Mouse (Mus musculus) neural tube, embryonic 14.5 days (tissue): ENCODE measurements around the gene Gm14443. TPM values are rescaled to one million over a fixed set of nuclear protein-coding genes. Genes with fewer than 3 reads are reported as not detected.
"Not testable (repeated sequence)": the region's sequence is repeated elsewhere in the genome, so short reads cannot be mapped to it uniquely, and the experiment has no call there.

Experiments used
- ATAC-seq: fragments of 200-750 bp; cut with Nextera tagmentation; 2 replicates; pipeline ENCODE4 v1.8.0; 2017; ENCODE audit warnings: low read depth, mild to moderate bottlenecking, moderate TSS enrichment, moderate library complexity
- H3K27ac ChIP-seq: fragments of 300-500 bp; sonication (generic); 2 replicates; pipeline ENCODE4 v1.5.1; 2014; ENCODE audit warnings: low read depth, mild to moderate bottlenecking, control low read depth, low read length, moderate library complexity, mixed read lengths
- H3K27me3 ChIP-seq: fragments of 300-500 bp; sonication (generic); 2 replicates; pipeline ENCODE4 v1.6.1; 2014; ENCODE audit warnings: low read length; ENCODE audit not compliant: control insufficient read depth, insufficient read depth
- H3K36me3 ChIP-seq: fragments of 300-500 bp; sonication (generic); 2 replicates; pipeline ENCODE4 v1.6.1; 2014; ENCODE audit warnings: low read length, mixed read lengths; ENCODE audit not compliant: control insufficient read depth, insufficient read depth
- H3K4me1 ChIP-seq: fragments of 300-500 bp; sonication (generic); 2 replicates; pipeline ENCODE4 v1.6.1; 2014; ENCODE audit warnings: low read length; ENCODE audit not compliant: control insufficient read depth, insufficient read depth
- H3K4me2 ChIP-seq: fragments of 300-500 bp; sonication (generic); 2 replicates; pipeline ENCODE4 v1.6.1; 2014; ENCODE audit warnings: mild to moderate bottlenecking, low read depth, low read length, control low read depth
- H3K4me3 ChIP-seq: fragments of 300-500 bp; sonication (generic); 2 replicates; pipeline ENCODE4 v1.5.1; 2014; ENCODE audit warnings: low read depth, low read length, control low read depth, mixed read lengths
- H3K9ac ChIP-seq: fragments of 300-500 bp; sonication (generic); replicated peaks from 2 replicates; pipeline ENCODE4 v1.6.1; 2014; ENCODE audit warnings: low read depth, mild to moderate bottlenecking, control low read depth, low read length, mixed read lengths
- H3K9me3 ChIP-seq: fragments of 300-500 bp; sonication (generic); 2 replicates; pipeline ENCODE4 v1.6.1; 2016; ENCODE audit warnings: low read length; ENCODE audit not compliant: control insufficient read depth
- WGBS: fragments of 180-500 bp; shearing (Covaris S2); extraction: QIAGEN DNeasy Blood & Tissue Kit; methylation state at CpG from one replicate; pipeline ENCODE4 v1.1.7; 2014; 5-methylcytosine and 5-hydroxymethylcytosine counted together
- polyA plus RNA-seq: library from polyadenylated mRNA; unstranded; fragments of >200 nt; fragmentation: Nextera tagmentation; extraction: Ambion mirVana; gene quantifications from 2 replicates; pipeline ENCODE4 v1.2.1, GENCODE M21; 2014

The Gm14443 gene
- 1.5 and 2.1 TPM in 2 replicates for polyA plus RNA-seq

DNA sequence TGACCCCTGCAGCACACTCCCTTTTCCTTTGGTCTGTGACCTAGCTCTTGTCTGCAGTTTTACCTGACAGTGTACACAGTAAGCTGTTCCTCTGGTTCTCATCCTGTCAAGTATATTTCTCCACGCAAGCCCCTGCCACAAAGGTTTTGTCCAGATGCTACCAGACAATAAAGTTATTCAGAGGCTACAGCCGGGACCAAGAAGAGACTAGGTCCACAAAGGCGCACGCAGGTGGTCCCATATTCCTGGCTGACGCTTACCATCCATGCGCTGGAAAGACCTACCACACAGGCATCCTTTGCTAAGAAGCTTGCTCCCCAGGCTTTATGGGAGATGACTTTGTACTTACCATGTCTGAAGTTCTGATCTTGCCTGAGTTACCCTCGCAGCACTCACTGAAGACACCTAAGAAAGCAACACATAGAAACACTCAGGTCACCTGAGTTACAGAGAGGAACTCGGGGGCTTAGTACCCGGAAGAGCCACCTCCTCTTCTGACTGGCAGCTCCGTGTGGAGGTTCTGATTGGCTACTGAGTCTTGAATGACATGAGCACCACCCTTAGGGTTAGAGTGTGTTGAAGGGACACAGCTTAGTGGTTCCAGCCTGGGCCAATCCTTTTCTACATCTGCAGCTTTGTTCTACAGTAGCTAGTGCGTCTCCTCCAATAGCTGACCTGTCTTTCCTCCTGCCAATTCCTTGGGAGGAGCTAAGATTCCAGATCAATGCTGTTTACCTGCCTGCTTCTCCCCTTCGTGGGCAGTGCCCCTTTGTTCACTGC lies at the start of gene Gm14443:
Gene Gm14443, minus strand, starts transcription at position 471 of the 780 bp plus-strand sequence.
- 76% methylated on average over 12 of the region's 12 CpGs for WGBS
- not testable (repeated sequence) for H3K27me3 ChIP-seq, H3K27ac ChIP-seq, H3K4me2 ChIP-seq, H3K9me3 ChIP-seq, H3K36me3 ChIP-seq, H3K4me3 ChIP-seq, H3K9ac ChIP-seq, H3K4me1 ChIP-seq, ATAC-seq

DNA sequence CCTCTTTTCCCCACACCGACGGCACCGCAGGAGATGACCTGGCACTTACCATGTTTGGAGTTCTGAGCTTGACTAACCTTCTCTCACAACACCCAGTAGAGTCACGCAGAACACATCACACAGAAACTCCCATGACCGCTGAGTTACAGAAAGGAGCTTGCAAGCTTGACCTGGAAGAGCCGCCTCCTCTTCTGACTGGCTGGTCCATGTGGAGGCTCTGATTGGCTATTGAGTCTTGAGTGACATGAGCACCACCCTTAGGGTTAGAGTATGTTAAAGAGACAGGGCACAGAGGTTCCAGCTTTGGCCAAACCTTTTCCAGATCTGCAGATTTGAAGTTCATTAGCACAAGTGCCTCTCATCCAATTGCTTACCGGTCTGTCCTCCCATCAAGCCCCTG lies 31.1 kb upstream of the Gm14443 start, which contains the start of gene Gm14391:
Gene Gm14391, minus strand, starts transcription at position 186 of the 400 bp plus-strand sequence.
- ATAC-seq, H3K27ac ChIP-seq, H3K4me2 ChIP-seq, H3K27me3 ChIP-seq, H3K4me1 ChIP-seq, H3K9me3 ChIP-seq, H3K9ac ChIP-seq, H3K36me3 ChIP-seq, H3K4me3 ChIP-seq: not testable (repeated sequence)
- no CpG with 5 or more reads among the region's 7 CpGs for WGBS

DNA sequence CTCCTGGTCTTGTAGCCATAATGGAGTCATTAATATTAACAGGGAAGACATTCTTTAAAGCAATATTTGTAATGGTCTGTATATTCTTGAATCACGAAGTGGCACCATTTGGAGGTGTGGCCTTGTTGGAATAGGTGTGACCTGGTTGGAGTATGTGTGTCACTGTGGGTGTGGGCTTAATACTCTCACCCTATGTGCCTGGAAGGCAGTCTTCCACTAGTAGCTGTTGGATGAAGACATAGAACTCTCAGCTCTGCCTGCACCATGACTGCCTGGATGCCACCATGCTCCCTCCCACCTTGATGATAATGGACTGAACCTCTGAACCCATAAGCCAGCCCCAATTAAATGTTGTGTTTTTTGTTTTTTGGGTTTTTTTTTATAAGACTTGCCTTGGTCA lies 3.3 kb upstream of the Gm14443 start:
- ATAC-seq, H3K4me3 ChIP-seq, H3K4me2 ChIP-seq, H3K9me3 ChIP-seq, H3K27me3 ChIP-seq, H3K9ac ChIP-seq, H3K27ac ChIP-seq, H3K4me1 ChIP-seq, H3K36me3 ChIP-seq: not testable (repeated sequence)
- WGBS = 69% methylated on average over 1 of the region's 1 CpGs

DNA sequence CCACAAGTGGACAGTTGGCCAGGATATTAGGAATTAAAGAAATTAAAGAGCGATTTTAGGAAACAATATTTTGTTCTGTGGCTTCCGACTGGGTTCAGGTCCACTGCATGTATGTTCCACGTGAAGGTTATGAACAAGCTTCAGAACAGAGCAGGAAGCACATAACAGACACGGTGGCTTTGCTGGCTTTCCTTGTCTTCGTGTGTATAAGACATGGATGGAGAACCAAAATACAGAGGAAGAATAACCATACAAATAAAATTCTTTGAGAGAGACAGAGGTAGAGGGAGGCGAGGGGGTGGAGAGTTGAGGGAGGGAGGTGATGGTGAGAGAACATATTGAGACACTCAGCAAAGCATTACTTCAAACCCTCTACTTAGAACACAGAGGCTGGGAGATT lies 641 bp upstream of the Gm14443 start:
- Histone ChIP-seq H3K4me3 (no peak overlapping the region), H3K4me2 (no peak overlapping the region), H3K4me1 (no peaks in the 10 kb centered on the region), H3K9me3 (no peaks in the 10 kb centered on the region), H3K27me3 (no peaks in the 10 kb centered on the region), H3K27ac (no peak overlapping the region), H3K36me3 (no peaks in the 10 kb centered on the region), H3K9ac (no peak overlapping the region)
- 88% methylated on average over 6 of the region's 6 CpGs for WGBS
- no peak for ATAC-seq

DNA sequence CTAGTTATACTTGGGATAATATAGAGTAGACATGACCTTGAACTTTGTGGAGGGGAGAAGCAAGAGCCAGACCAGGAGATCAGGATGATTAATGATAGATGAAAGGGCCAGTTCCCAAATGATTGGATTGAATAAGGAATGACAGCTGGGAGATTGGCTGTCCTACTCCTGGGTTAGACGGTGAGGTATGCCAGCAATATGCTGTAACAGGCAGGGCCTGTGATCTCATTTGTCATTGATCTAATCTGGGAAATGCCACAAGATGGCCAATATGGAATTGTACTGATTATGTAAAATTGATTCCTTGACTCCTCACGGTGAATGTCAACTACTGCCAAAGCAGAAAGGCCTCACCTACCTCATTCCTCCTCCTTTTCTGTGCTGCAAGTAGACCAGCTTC lies 1.6 kb downstream of the Gm14443 start:
- WGBS = 87% methylated on average over 2 of the region's 2 CpGs
- H3K4me3 ChIP-seq, H3K9ac ChIP-seq, H3K9me3 ChIP-seq, H3K36me3 ChIP-seq, H3K4me1 ChIP-seq, H3K27ac ChIP-seq, H3K4me2 ChIP-seq, ATAC-seq, H3K27me3 ChIP-seq: not testable (repeated sequence)

DNA sequence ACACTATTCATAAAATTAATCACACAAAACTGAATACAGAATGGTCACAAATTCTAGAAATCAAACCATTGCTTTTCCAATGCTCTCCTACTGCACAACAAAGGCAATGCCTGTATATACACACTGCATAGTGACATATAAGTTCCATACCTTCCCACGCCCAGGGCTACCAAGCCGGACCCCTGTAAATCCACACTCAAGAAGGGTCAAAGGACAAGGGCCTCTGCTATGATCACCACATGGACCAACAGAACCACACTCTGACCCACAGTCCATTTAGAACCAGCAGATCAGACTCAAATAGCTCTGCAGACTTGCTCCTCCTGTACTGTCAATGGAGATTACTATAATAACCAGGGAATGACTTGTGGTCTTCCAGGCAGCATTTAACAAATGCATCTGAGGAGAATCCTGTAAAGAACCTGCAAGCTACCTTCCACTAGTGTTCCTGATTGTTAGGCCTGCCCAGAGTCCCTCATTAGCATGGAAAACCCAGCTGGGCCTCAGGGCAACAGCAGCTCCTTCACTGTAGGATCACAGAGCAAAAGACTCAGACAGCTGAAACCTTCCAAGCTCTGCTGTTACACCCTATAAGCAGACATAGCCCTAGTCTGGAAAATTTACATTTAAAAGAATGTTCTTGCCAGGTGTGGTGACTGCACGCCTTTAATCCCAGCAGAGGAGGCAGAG lies 2.6 kb downstream of the Gm14443 start:
- H3K9ac ChIP-seq, H3K4me2 ChIP-seq, H3K27me3 ChIP-seq, ATAC-seq, H3K9me3 ChIP-seq, H3K4me1 ChIP-seq, H3K27ac ChIP-seq, H3K4me3 ChIP-seq, H3K36me3 ChIP-seq: not testable (repeated sequence)
- WGBS = 85% methylated on average over 3 of the region's 3 CpGs

DNA sequence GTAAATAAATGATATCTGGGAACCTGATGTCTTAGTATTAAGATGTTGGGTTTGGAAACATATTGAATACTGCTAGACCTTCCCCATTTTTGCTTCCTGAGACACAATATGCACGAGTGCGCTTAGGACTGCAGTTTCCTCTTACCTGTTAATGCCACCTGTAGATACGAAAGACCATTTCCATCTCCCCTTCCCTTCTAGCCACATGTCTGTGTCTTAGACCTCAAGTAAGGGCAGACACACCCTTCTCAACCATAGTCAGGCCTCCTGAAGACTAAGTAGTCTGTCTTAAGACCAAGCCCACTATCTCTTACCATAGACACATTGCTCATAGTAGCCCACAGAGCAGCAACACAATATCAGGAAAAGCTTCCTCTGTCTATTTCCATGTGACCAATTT lies 3.5 kb downstream of the Gm14443 start:
- Histone ChIP-seq H3K9ac (no peak overlapping the region), H3K4me3 (no peak overlapping the region), H3K9me3 (no peaks in the 10 kb centered on the region), H3K27me3 (no peaks in the 10 kb centered on the region), H3K27ac (no peak overlapping the region), H3K4me2 (no peak overlapping the region), H3K36me3 (no peaks in the 10 kb centered on the region), H3K4me1 (no peaks in the 10 kb centered on the region)
- no peak for ATAC-seq
- WGBS = 87% methylated on average over 3 of the region's 3 CpGs

DNA sequence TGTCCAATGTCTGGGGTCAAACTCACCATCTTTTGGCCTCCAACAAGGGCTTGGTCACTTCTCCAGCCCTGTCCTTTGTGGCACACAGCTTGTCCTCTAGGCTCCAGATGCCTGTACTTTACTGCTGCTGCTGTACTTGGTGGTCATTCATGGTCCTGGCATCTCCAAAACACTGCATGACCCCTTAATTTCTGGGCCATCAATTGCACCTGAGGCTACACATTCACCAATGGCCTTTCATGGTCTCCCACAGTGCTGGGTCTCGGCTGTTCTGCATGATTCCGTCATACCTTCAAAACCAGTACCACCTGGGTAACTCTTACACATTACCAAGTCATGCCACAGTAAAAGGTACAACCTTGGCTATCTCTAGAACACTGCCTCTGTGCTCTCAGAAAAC lies 8.8 kb downstream of the Gm14443 start:
- not testable (repeated sequence) for H3K4me3 ChIP-seq, ATAC-seq

DNA sequence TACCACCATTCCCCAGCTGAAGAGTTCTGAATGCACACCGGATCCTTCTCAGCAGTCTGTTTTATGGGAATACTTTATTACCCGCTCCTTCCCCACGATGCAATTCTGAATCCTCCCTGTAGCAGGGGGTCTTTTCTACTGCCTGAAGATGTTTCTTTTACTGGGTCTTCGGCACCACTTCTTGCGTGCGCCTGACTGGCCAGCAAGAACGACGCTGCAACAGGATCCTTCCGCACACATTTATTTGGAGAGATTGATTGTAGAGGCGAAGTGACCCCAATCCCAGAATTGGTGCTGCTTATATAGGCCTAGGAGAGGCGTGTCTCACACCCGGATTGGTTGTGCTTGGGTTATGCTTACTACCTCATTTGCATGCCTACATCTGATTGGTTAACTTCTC lies 10.6 kb downstream of the Gm14443 start:
- H3K4me3 ChIP-seq, ATAC-seq, H3K27me3 ChIP-seq, H3K9ac ChIP-seq, H3K4me2 ChIP-seq, H3K36me3 ChIP-seq, H3K27ac ChIP-seq, H3K4me1 ChIP-seq, H3K9me3 ChIP-seq: not testable (repeated sequence)
- WGBS = 96% methylated on average over 12 of the region's 12 CpGs

More for the DNA sequence above, 8.8 kb downstream of the Gm14443 start:
- not testable (repeated sequence) for H3K9me3 ChIP-seq, H3K27me3 ChIP-seq, H3K36me3 ChIP-seq, H3K4me2 ChIP-seq, H3K4me1 ChIP-seq, H3K27ac ChIP-seq, H3K9ac ChIP-seq
- 91% methylated on average over 2 of the region's 2 CpGs for WGBS
